Mouse (Mus musculus) common myeloid progenitor, adult 5-6 weeks (primary cell): Measurements from ENCODE around the gene Gm9970. TPM values are rescaled to one million over a fixed set of nuclear protein-coding genes. Genes with fewer than 3 reads are reported as not detected.

ENCODE experiments used
- ATAC-seq: replicated peaks from 2 replicates; pipeline ENCODE4 v1.8.0; 2016; ENCODE audit warnings: low read depth, mild to moderate bottlenecking, moderate TSS enrichment, inconsistent platforms; ENCODE audit not compliant: poor library complexity, severe bottlenecking
- total RNA-seq: library from RNA; stranded (forward); fragments of 200-1000, 187-1606 nt; gene quantifications from 2 replicates; pipeline ENCODE4 v1.2.3, GENCODE M21; 2017

Gm9970 gene
- total RNA-seq, 1 experiment from 2014 or later: not detected

DNA sequence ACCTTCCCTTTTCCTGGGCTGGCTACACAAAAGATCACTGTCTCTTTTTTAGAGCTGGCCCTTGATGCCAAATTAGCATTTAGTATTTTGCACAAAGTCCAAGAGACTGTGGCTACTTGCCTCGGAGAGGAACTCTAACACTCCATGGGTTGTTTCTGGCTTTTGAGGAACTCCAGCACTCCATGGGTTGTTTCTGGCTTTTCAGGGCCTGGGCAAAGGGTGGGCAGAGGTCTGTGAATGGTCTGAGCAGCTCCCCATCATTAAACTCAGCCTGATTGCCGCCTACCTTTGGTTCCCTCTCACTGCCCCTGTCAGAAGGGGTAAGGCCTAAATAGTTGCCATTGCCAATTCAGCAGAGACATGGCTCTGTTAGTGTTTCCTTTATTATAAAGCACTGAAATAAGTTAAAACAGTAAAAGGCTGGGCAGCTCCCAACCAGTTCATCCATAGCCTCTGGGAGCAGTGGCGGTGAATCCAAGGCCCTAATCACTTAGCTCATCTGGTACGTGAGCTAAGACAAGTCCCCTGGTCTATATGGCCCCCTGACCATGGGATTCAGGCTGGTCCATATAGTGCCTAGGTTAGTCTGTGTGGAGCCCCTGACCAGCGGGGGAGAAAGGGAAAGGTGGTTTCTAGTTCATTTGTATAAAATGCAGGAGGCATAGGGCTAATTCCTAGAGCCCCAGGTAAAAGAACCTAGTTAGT, 42.3 kb downstream of the Gm9970 start:
- no peak for ATAC-seq

DNA sequence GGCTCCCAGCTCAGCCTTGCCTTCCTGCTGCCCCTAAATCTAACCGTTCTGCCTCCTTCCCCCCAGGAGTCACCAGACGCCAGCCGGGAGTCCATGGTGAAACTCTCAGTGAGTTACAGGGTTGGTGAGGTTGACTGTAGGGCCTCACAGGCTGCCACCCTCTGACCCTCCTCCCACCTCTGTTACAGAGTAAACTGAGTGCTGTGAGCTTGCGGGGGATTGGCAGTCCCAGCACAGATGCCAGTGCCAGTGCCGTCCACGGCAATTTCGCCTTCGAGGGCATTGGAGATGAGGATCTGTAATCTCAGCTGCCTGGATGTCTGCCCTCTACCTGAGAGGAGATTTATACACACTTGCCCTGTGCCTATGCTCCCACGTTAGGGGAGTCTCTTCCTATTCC, 42.9 kb downstream of the Gm9970 start:
- no peak for ATAC-seq

DNA sequence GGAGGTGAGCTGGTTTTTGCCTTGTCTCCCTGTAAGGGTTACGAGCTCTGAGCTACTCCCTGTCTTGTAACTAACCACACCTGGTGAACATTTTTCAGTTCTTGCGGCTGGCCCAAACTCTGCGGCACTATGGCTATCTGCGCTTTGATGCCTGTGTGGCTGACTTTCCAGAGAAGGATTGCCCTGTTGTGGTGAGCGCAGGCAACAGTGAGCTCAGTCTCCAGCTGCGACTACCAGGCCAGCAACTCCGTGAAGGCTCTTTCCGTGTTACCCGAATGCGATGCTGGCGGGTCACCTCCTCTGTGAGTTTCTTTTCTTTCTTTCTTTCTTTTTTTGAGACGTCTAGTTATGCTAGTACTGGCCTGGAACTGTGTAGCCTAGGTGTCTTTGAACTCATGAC, 44.0 kb downstream of the Gm9970 start:
- no peak for ATAC-seq

DNA sequence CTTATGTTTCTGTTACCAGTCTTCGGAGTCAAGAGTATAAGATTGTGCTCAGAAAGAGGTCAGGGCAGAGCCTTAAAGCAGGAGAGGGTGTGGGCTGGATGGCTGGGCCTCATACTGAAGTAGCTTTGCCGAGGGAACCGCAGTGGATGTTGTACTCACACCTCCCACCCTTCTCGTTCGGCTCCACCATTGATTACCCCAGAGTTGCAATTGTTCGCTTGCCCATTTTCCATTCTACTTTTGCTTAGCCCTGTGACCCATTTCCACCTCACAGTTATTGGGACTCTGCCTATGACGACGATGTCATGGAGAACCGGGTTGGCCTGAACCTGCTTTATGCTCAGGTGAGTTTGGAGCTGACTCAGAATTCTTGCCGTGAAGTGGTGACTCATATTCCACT, 44.8 kb downstream of the Gm9970 start:
- ATAC-seq: no peak

DNA sequence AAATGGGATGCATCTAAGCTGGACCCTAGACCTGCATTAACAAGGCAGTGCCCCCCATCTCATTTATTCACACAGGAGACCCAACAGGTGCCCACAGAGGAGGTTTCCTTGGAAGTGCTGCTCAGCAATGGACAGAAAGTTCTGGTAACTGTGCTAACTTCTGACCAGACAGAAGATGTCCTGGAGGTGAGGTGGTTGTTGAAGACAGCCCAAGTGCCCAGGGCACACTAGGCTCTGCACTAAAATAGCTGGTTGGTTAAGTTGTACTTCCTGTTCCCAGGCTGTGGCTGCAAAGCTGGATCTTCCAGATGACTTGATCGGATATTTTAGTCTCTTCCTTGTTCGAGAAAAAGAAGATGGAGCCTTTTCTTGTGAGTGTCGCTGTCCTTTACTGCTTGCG, 45.4 kb downstream of the Gm9970 start:
- ATAC-seq: no peak

DNA sequence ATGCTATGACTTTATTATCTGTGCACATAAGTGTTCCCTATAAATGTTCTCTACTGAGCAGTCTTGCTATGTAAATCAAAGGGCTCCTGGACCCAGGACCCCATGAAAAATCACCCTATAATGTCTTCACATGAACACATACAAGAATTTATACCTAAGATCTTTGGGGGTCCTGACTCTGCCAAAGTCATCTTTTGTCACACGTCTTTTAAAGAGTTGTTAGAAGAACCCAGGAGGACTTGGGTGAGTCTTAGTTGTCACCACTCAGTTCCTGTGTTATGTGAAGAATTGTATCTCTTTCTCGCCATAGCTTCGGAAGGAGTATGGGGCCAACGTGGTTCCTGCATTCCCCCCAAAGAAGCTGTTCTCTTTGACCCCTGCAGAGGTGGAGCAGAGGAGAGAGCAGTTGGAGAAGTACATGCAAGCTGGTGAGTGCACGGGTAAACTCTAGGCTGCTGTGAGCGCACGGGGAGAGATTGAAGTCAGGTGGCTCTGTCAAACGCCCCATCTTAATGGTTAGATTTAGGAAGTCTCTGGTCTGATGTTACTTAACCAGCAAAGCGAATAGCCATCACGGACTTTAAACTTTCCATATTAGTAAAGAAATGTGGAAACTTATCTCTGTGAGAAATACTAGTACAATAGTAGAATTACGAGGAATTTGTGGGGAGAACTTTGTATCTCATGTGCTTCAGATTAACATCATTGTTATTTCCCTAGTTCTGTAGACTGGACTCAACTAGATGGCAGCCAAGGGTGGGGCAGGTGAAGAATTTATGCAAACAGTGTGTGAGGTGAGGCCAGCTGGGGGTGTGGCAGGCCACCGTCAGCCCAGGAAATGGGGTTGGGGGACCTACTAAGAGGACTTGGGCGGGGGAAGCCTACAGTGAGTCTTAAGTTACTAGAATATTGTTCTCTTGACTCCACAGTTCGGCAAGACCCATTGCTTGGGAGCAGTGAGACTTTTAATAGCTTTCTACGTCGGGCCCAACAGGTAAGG, 46.2 kb downstream of the Gm9970 start:
- no peak for ATAC-seq

DNA sequence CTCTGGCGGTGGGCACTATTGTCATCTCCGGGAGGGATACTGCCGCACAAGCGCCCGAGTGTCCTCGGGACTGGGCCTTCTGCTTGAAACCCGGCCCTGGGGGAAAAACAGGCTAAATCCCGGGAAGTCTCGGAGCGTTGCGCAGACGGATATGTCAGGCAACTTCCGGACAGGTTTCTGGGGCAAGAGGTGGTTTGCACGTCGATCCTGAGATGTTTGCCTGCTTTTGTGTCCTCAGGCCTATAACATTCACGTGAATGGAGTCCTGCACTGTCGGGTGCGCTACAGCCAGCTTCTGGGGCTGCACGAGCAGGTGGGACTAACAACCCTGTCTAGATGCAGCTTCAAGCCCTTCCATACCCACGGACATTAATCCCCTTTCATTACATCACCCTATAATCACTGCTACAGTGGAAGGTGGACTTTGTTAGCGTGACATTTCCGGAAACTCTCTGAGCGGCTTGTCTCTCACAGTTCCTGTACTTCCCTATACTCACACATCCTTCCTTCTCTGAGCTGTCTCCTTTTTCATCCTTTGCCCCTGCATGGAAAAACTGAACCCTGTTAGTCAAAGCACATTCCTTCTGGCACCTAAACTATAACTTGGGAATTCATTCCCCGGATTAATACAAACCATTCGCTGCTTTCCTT, 47.3 kb downstream of the Gm9970 start:
- no peak for ATAC-seq

DNA sequence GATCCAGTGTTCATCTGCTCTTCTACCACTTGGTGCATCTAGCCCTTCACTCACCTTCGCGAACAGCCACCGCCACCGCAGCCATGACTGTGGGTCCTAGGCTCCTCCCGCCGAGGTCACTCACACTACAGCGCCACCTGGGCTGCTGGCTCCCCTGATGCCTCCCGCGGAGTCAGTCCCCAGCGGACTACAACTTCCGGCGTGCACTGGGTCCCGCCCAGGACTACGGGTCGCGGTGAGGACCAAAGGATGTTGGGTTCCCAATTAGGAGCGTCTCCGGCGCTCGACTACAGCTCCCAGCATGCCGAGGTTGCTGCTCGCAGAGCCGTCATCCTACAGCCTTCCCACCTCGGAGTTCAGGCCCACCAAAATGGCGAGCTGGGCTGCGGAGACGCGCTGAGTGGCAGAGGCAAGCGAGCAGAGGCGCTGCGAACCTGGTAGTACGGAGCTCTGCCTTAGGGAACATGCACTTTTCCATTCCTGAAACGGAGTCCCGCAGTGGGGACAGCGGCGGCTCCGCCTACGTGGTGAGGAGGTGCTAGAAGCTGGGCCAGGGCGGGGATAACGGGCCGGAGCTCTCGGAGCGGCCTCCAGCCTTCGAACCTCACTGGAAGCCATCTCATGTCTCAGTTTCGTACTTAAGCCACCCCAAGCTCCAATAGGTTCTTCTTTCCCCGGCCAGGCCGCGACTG, 47.9 kb downstream of the Gm9970 start, which contains the start of the genes Snx17 and Eif2b4:
Gene Snx17, plus strand, starts transcription at position 289 of the 692 bp plus-strand sequence.
Gene Eif2b4, minus strand, starts transcription at position 492 of the 692 bp plus-strand sequence.
- ATAC-seq: peak; percentile 93

DNA sequence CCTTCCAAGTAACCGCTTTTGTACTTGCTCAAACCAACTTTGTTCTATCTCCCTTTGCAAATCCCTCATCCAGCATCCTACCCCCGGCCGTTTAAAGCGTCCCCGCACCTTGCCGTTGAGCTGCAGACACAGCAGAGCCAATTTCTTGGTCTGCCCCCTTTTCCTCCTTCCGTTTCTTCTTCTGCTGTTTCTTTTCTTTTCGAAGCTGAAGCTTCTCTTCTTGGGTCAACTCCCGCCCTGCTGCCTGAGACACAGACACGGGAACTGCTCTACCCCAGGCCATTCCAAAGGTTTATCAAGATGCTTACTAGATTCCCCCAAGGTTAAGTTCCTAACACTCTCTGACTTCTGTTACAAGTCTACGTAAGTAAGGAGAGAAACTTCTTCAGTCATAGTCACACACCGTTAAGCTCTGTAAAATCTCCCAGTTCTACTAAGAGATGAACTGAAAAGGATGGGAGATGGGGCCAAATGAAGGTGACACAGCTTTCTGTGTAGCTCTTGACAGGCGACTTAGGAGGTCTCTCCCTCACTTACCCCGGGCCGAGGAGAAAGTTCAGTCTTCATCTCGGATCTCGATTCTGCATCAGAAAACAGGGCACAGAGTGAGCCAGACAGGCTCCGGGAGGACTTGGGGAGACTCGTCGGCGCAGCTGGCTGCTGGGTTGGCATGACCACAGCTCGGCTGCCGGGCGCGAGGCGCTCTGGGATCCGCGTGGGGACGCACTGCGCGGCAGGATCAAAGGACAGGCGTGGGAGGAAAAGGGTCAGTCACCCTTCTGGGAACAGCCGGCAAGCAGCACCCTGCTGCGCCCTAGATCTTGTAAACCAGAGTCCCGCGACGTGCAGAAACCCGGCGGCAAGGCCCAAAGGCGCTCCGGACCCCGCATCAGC, 48.7 kb downstream of the Gm9970 start:
- peak; percentile 31; the same call in 1 of the 2 replicates for ATAC-seq

Other genes starting within 250 kb of the Gm9970 start
- 49.7 and 66.4 TPM in 2 replicates for gene Atraid, start 192.9 kb downstream of the Gm9970 start, total RNA-seq
- gene Slc5a6, start 192.3 kb downstream of the Gm9970 start, total RNA-seq: 4.5 and 5.3 TPM in 2 replicates
- gene Cad, start 186.5 kb downstream of the Gm9970 start, total RNA-seq: 56.5 and 59.6 TPM in 2 replicates
- gene Dnajc5g, start 134.9 kb downstream of the Gm9970 start, total RNA-seq: not detected in 2 replicates
- gene Slc30a3, start 133.0 kb downstream of the Gm9970 start, total RNA-seq: not detected in 2 replicates
- not detected in 2 replicates for gene Trim54, start 124.5 kb downstream of the Gm9970 start, total RNA-seq
- not detected in 2 replicates for gene Ucn, start 102.4 kb downstream of the Gm9970 start, total RNA-seq
- 22.0 TPM in 2 replicates for gene Mpv17, start 87.0 kb downstream of the Gm9970 start, total RNA-seq
- gene Gm29609, start 61.3 kb downstream of the Gm9970 start, total RNA-seq: 2.5 TPM in 1 of 2 replicates, not detected in the other
- 55.5 and 83.8 TPM in 2 replicates for gene Gtf3c2, start 61.1 kb downstream of the Gm9970 start, total RNA-seq
- 38.3 and 46.8 TPM in 2 replicates for gene Snx17, start 48.0 kb downstream of the Gm9970 start, total RNA-seq
- gene Eif2b4, start 47.8 kb downstream of the Gm9970 start, total RNA-seq: 32.4 and 39.6 TPM in 2 replicates
- 5.8 and 6.5 TPM in 2 replicates for gene Zfp513, start 38.9 kb downstream of the Gm9970 start, total RNA-seq
- gene Ppm1g, start 20.5 kb downstream of the Gm9970 start, total RNA-seq: 208 and 271 TPM in 2 replicates
- 84.4 and 94.5 TPM in 2 replicates for gene Nrbp1, start 368 bp downstream of the Gm9970 start, total RNA-seq
- gene Krtcap3, start 10.5 kb upstream of the Gm9970 start, total RNA-seq: 0.78 and 4.4 TPM in 2 replicates
- gene Ift172, start 49.9 kb upstream of the Gm9970 start, total RNA-seq: 32.7 and 48.5 TPM in 2 replicates
- 1.5 TPM in 1 of 2 replicates, not detected in the other for gene Fndc4, start 54.8 kb upstream of the Gm9970 start, total RNA-seq
- not detected in 2 replicates for gene Gckr, start 56.2 kb upstream of the Gm9970 start, total RNA-seq
- 32.1 and 52.6 TPM in 2 replicates for gene Zfp512, start 211.2 kb upstream of the Gm9970 start, total RNA-seq
- 0.87 TPM in 1 of 2 replicates, not detected in the other for gene 4930548H24Rik, start 244.5 kb upstream of the Gm9970 start, total RNA-seq